Mouse (Mus musculus): ENCODE results near the gene Ggcx. TPM values are rescaled to one million over a fixed set of nuclear protein-coding genes. Genes with fewer than 3 reads are reported as not detected.

Gene Ggcx
- total RNA-seq (2021), result 10 to 100 TPM; 15.1 to 21.9 TPM
- long read RNA-seq, experiment 1, transcript Ggcx-201 (15 exons, 2,929 nt), result major isoform, 10 of 15 reads
- long read RNA-seq, experiment 1, partial matches to known transcripts, result 0 of 15 reads
- long read RNA-seq, experiment 1, other reads (novel, unspliced or antisense), result 5 of 15 reads
- long read RNA-seq, experiment 2, transcript Ggcx-201 (15 exons, 2,929 nt), result major isoform, 6 of 8 reads
- long read RNA-seq, experiment 2, partial matches to known transcripts, result 1 of 8 reads
- long read RNA-seq, experiment 2, other reads (novel, unspliced or antisense), result 1 of 8 reads

DNA sequence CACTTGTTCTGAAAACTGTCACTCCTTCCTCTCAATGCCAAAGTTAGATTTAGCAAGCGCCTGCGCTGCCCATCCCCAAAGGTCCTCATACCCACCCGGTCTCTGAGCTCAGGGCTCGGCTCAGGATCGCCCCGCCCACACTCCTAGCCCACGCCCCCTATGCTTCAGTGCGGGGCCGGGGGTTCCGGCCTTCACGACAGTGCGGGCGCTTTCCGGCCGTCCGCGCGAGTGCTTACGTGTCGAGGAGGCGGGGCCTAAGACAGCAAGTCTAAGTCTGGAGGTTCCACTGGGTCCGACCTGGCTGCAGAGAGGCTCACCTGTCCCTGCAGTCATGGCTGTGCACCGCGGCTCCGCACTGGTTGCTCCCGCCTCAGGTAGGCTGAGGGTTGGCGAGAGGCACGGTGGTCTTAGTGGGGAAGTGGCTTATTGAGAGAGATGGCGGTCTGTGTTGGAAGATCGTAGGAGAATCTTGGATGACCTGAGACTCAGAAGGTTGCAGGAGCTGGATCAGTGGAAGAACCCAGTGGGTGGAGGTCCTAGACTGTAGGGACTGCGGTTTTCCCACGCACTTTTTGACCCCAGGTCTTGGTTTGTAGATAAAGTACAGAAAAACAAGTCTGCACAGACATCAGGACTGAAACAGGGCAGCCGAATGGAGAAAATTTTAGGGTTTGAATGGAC, at the start of gene Ggcx:
Ggcx (plus strand) TSS at position 233 of the 681 bp plus-strand sequence.
- DNase-seq, result peak; percentile 94

DNA sequence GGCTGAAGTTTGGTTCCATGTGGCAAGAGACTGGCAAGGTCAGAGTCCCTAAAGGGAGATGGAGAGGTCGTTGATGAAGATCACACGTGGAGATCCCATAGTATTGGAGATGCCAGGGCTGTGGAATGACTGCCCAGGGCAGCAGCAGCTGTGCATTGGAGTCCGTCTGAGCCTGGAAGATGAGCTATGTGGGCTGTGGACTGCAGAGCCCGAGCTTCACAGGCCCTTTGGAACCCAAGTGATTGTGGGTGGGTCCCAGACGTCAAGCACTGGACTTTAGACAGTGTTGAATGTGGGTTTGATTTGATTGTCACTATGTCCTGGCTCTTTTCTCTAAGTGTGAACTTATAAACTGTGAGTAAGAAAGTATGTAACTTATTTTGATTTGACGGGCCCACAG, 49.1 kb upstream of the Ggcx start:
- DNase-seq, result no peak

DNA sequence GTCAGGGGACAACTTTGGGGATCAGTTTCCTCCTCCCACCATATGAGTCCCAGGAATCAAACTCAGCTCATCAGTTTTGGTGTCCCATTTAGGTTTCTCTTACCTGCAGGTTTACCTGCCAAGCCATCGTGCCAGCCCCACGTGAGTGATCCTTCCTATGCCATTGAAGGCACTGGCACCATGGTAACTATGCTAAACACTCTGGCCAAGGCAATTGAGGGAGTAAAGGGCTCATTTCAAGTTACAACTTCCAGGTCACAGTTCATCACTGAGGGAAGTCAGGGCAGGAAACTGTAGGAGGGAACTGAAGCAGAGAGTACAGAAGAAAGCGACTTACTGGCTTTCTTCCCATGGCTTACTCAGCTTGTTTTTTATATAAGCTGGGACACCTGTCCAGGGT, 47.8 kb upstream of the Ggcx start:
- DNase-seq, result no peak

DNA sequence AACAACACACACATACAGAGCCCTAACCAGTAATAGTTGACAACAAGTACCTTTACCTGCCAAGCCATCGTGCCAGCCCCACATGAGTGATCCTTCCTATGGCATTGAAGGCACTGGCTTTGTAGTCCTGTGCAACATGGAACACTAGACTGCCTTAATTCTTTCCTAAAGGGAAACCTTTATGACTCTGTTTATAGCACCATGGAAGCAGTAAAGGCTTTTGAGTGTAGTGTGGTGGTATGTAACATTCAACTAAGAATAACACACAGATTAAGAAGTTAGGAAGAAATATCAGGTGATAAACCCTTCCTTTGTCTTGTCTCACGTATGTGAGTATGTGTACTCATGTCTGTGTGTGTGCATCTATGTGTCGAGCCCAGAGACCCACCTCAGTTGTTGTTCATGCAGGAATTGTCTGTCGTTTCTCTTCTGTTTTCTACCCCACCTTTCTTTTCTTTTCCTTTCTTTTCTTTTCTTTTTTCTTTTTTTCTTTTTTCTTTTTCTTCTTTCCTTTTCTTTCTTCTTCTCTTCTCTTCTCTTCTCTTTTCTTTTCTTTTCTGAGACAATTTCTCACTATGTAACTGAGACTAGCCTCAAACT, 47.2 kb upstream of the Ggcx start, which contains the start of gene Rnf181:
Rnf181 (minus strand) TSS at position 113 of the 600 bp plus-strand sequence.
- DNase-seq, result no peak

DNA sequence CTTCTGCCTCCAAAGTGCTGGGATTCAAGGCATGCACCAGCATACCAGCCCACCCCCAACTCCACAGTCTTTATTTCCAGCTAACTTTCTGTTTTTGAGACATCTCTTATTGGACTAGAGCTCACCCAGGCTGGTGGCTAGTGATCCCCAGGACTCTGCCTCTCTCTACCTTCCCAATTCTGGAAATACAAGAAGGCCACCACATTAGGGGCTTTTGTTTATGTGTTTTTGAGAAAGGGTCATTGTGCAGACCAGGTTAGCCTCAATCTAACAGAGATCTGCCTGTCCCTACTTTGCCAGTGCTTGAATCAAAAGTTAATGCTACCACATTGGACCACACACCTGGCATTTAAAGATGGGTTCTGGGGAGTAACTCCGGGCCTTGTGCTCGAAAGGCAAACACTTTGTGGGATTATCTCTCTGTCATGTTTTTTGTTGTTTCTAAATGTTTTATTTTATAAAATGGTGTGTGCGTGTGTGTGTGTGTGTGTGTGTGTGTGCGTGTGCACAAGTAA, 46.6 kb upstream of the Ggcx start:
- no peak for DNase-seq

DNA sequence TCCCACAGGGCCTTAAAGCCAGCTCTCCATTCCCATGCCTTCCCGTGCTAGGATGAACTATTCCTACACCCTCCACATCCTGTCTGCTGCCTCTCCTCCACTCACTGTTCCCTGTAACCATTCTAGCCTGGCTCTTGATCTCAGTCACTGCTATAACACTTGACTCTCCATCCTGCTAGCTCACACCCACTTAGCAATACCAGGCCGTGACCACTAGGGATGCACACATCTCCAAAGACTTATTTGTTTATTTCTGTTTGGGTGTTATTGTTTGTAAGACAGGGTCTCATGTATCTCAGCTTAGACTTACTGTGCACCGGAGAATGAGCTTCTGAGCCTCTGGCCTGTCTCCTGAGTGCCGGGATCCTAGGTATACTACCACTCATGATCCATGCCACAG, 44.6 kb upstream of the Ggcx start:
- DNase-seq, result no peak

DNA sequence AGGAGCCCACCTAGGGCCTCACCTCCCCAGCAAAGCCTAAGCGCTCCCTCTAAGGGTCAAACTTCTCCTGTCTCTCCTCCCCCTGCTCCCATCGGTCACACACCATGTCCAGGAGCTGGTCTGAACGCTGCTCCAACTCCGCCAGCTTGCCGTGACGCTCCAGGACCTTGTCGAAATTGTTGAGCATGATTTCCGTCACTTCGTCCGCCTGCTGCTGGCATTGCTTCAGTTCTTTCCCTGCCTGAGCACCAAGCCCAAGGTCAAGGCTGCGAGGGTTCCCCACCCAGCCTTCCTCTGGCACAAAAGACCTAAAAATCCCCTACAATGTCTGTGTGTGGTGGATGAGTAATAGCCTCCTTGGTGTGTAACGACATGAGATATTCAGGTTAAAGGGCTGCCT, 44.0 kb upstream of the Ggcx start:
- no peak for DNase-seq

DNA sequence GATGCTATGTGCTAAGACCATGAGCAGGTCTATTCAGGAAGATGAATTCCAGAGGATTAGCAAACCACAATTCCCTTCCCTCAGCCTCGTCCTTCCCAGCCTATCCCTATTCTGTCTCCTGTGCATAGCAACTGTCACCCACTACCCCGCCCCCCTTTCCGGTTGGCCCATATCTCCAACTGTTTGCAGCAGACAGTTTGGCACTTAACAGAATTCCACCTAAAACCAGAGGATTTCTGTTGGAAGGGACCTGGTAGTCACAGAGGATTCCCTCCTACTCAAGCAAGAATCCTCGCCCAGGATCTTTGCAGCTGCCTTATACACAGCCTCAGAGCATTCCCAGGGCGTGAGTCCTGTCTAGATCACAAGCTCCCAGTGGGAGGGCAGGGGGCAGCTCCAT, 43.0 kb upstream of the Ggcx start:
- DNase-seq, result no peak

DNA sequence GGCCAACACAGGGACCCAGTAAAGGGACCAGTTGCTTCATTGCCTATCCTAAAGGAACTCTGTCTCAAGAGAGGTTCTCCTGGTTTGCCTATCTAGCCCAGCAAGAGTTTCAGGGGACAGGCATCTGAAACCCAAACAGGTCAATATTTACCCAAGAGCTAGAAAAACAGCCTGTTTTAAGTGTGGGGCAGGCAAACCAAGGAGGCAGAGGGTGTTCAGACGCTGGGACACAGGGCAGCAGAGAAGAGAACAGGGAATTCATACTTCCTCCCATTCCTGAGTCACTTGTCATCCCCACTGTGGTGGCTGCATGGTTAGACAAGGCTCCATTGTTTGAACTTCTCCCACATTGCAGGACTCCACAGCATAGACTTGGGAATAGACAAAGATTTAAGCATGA, 42.5 kb upstream of the Ggcx start:
- no peak for DNase-seq

DNA sequence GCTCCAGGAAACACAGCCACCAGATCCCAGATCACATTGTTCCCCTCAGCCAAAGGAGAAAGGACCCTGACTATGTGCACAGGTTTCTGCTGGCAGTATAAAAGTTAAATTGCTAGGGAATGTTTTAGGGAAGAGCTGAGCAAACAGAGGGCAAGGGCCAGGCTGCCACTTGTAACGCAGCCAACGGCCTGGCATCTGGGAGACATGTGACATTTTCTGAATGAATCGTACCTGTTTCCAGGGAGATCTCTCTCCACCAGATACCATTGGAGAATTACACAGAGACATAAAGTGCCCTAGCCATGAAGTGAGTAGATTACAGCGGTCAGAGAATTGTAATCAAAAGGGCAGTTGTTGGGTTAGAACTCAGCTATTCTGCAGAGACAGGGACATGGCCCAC, 40.9 kb upstream of the Ggcx start:
- DNase-seq, result no peak

DNA sequence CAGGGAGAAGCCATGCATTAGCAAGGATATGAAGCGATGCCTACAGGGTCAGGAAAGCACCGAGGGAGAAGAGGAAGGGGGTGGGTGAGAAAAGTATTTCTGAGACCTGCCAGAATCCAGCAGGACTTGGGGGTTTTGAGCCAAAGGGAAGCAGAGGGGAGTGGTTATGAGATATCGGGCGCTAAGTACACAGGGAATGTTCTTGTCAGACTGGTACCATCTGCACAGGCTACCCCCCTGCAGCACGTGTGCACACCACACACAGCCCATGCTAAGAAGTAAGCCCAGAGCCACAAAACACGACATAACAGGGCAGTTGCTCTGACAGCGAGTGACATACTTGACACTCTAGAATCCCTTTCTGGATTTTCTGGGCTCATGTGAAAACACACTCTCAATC, 39.9 kb upstream of the Ggcx start:
- no peak for DNase-seq

DNA sequence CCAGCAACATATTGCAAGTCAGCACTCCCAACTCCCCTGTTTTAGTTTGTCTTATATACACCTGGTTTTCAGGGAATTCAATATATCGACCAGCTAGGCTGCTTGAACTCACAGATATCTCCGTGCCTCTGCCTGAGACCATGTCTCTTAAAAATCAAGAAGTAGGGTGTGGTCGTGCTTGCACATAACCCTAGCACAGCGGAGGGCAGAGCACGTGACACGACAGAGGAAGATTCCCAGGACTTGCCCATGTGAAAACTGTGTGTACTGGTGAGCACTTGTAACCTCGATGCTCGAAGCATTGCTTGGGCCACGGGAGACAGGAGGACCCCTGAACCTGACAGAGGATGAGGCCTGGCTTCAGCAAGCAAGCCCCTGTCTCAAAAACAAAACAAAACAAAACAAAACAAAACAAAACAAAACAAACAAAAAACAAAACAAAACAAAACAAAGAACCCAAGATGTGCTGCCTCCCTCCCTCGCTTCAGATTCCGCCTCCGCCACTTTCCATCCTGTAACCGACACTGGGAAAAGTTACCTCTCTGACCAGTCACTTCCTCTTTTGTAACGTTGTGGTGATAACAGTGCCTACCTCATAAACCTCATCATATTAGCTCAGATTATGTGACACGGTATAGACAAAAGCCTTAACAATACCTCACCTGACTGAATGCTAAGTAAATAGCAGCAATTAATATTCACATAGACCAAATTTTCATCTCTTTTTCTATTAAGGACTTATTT, 39.1 kb upstream of the Ggcx start:
- no peak for DNase-seq

DNA sequence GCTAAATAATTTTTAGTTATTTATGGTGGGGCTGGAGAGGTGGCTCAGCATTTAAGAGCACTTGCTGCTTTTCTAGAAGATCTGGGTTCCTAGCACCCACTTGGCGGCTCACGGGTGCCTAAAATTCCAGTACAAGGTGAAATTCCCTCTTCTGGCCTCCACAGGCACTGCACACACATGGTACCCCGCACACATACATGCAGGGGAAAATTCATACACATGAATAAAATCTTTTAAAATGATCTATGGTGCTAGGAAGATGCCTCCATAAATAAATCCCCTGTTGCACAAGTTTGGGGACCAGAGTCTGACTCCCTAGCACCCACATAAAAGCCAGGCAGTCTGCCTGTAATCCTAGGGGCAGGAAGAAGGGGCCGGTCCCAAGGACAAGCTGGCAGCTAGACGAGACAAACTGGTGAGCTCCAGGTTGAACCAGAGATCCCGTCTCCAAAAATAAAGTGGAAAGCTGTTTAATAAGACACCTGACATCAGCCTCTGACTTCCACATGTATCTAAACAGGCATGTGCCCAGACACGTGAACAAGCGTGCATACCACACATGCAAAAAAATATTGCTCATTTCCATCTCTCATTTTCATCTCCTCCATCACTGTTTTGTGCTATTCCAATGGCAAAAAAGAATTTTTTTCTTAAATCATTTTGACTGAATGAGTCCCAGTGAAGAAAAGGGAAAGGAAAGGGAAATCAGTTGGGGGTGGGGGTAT, 35.4 kb upstream of the Ggcx start:
- no peak for DNase-seq

DNA sequence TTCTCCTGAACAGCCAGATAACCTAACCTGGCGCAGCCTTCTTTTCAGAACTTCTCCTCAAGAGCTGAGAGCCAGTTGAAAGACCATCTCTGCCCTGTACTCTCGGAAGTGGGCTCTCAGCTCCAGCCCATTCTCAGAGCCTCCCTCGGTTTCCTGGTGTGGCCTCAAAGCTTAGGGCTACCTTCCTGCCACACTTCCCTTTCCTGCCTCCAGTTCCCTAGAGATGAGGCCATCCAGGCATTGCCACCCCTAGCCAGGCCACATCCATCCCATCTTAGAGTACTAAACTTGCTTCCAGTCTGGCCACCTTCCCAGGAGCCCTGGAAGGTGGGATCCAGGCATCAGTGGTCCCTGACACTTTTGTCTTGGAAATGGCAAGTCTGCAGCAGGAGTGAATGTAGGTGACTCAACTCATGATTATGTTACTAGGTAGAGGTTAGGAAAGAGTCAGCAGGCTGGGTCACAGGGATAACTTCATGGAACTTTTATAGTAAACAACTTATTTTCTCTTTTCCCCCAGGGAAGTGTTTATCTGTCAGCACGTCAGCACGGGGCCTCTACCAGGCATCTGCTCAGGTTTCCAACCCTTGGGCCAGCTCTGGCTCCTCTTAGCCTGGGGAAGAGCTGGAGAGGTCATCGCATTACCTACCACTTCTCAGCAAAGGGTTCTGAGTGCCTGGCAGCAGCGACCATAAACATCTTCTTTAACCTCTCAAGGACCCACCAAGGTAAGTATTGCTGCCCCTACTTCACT, 34.6 kb upstream of the Ggcx start:
- no peak for DNase-seq

DNA sequence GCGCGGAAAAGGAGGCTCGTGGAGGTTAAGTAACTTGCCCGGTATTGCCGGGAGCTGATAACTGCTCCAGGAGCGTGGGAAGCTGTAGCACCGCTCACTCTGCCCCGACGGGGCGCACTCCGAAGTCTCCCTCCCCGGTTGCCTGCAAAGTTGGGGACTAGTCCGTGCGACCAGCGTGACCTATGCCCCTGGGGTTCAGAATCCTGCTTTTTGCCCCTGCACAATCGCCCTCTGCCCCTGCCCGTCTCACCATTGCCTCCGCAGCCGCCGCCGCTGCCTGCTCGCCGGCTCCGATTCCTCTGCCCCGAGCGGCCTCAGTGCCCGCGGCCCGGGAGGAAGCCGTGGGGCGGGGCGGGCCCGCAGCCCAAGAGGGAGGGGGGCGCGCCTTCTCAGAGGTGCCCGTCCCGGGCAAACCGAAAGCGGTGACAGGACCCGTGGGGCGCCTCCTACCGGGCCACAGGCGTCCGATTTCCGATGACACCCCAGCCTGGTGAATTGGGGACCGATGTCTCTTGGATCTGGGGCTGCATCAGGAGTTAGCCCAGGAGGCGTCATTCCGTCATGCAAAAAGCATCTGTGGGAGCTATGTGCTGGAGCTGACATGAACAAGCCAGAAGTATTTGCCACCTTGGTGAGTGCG, 33.9 kb upstream of the Ggcx start, which contains the start of gene Vamp5:
Vamp5 (minus strand) TSS at position 338 of the 640 bp plus-strand sequence.
- DNase-seq, result peak; percentile 84

DNA sequence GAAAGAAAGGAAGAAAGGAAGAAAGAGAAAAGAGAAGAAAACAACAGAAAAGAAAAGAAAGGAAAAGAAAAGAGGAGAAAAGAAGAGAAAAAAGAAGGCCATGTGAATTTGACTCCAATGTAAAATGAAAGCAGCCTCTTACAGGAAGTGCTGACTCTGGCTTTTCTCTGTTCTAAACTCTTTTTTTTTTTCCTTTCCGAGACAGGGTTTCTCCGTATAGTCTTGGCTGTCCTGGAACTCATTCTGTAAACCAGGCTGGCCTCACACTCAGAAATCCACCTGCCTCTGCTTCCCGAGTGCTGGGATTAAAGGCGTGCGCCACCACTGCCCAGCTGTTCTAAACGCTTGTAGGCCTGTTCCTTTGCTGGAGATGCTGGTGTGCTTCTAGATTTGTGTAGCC, 31.6 kb upstream of the Ggcx start:
- DNase-seq, result no peak

DNA sequence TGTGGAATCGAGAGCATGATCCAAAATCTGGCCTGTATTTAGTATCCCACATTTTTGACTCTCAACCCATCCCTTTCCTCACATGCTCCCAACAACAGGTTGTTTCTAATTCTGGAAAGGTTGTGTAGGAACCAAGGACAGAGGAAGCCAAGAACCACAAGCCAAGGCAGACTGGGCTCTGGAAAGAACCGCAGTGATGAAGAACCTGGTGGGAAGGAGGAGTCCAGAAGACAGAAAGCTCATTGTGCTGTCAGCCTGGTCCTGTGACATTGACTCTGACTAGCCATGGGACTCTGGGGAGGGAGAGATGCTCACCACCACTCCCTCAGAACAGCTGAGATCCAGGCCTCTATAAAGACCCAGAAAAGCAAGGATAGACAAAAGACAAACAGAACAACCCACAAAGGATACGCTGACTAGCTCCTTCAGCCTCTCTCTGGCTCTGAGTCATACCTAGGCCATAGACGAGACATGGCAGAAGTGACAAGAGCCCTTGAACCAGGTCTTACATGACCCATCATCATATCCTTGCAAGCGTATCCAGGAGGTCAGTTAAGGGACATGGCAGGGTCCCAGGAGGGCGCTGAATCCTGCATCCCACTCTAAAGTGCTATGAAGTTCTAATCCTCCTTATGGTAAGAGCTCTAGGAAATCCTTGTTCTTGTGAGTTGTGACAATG, 30.8 kb upstream of the Ggcx start:
- no peak for DNase-seq

DNA sequence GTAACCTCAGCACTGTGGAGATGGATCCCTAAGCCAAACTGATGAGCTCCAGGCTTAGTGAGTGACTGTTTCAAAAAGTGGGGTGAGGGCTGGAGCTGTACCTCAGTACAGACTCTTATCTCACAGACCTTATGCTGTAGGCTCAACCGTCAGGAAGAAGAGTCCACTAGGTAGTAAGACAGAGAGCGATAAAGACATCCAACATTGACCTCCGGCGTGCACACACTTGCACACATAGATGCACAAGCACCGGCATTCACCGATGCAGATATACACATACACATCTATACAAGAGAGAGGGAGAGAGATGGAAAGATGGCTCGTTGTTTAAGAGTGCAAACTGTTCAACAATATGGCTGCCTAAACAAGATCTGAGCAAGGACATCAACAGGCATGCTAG, 30.2 kb upstream of the Ggcx start:
- no peak for DNase-seq

DNA sequence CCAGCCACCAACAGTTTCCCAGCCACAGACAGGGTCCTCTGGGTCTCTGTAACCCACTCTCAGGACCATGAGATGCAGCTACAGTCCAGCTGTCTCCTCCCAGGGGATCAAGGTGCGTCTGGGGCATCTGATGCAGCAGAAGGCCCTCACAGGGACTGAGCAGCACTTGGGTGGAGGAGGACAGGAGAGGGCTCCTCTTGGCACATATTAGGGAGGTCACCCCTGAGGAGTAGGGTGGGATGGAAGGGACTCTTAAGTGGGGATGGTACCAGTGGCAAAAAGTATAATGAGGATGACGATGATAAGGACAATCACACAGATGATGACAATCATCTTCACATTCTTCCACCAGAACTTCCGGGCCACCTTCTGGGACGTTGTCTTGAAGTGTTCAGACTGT, 28.9 kb upstream of the Ggcx start:
- DNase-seq, result no peak

DNA sequence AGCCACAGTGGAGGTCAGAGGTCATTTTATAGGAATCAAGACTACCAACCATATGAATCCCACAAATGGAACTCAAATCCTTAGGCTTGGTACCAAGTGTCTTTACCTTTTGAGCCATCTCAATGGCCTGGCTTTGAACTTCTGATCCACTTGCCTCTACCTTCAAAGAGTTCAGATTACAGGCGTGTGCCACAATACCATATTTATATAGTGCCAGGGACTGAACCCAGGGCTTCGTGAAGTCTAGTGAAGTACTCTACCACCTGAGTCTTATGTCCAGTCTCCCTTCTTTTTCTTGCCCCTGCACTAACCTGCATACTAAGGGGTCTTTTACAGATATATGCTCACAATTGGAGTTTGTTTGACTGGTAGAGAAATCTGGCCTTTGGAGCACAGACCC, 27.5 kb upstream of the Ggcx start:
- no peak for DNase-seq

All from gastrocnemius, postnatal 10 days (tissue).